Mouse (Mus musculus) NIH3T3 (cell line): ENCODE results near the gene Commd3.

Source experiments
- DNase-seq: peaks from one replicate; pipeline ENCODE4 v3.0.0-alpha.2; 2012; ENCODE audit warnings: low read depth

The Commd3 gene

DNA sequence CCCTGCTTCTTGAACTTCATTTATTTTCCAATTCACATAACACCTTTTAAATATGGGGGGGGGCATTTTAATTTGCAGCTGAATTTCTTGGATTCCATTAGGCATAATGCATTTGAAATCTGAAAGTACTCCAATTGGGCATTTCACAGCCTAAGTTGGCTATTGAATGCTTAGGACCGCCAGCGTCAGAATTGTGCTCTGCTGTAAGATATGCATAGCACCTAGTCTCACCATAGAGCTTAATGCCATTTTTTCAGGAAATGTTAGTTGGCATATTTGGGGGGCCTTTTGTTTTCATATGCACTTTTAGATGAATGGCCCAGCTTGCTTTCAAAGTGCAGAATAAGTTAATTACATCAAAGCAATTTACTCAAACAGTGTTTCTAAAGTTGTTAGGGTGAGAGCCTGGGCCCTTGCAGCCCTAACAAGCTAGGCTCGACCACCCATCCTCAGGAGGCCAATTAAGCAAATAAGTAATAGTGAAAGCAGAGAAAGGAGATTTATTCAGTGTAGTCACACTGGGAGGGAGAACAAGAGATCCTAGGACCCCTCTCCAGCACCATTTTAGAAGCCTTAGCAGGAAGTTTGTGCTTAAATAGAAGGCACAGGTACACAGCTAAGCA, 50.1 kb downstream of the Commd3 start:
- DNase-seq, result no peak

DNA sequence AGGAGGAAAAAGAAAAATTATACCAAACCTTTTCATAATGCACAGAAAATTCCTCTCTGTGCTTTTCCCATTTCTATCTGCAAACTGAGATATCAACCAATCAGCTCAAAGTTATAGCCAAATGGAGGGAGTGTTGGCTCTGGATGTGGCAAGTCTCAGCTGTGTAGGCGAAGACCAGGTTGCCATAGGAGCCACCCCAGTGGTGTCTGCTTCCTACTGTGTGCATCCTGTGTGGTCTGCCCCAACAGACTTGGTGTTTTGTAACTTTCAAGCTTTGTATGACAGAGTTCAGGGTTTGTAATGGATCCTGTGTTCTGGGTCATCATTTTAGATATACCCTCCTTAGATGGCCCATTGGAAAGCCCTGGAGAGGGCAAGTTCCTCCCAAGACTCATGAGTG, 52.3 kb downstream of the Commd3 start:
- DNase-seq, result no peak
